Mouse (Mus musculus) heart, postnatal 0 days (tissue): Measurements from ENCODE around the gene Adamts3. TPM values are rescaled to one million over a fixed set of nuclear protein-coding genes. Genes with fewer than 3 reads are reported as not detected.
A peak's percentile ranks its signal among the peaks of the same experiment; 100 is the strongest.

Experiments
- ATAC-seq: fragments of 200-750 bp; cut with Nextera tagmentation; 2 replicates; pipeline ENCODE4 v1.8.0; 2017; ENCODE audit warnings: low read depth, moderate number of reproducible peaks, moderate library complexity; ENCODE audit not compliant: insufficient read depth
- DNase-seq: peaks from one replicate; pipeline ENCODE4 v3.0.0-alpha.2; 2016; ENCODE audit warnings: low spot score
- H3K27ac ChIP-seq: fragments of 300-500 bp; sonication (generic); 2 replicates; pipeline ENCODE4 v1.5.1; 2014; ENCODE audit warnings: low read depth, mild to moderate bottlenecking
- H3K27me3 ChIP-seq: fragments of 300-500 bp; sonication (generic); 2 replicates; pipeline ENCODE4 v1.6.1; 2014; ENCODE audit warnings: low read length, mixed read lengths; ENCODE audit not compliant: control insufficient read depth, insufficient read depth
- H3K36me3 ChIP-seq: fragments of 300-500 bp; sonication (generic); replicated peaks from 2 replicates; pipeline ENCODE4 v1.6.1; 2014; ENCODE audit warnings: low read length, mixed read lengths; ENCODE audit not compliant: control insufficient read depth, insufficient read depth
- H3K4me1 ChIP-seq: fragments of 300-500 bp; sonication (generic); 2 replicates; pipeline ENCODE4 v1.6.1; 2014; ENCODE audit warnings: antibody characterized with exemption; ENCODE audit not compliant: control insufficient read depth, insufficient read depth
- H3K4me2 ChIP-seq: fragments of 300-500 bp; sonication (generic); 2 replicates; pipeline ENCODE4 v1.6.1; 2014; ENCODE audit warnings: low read depth, mild to moderate bottlenecking, low read length, moderate library complexity
- H3K4me3 ChIP-seq: fragments of 300-500 bp; sonication (generic); 2 replicates; pipeline ENCODE4 v1.5.1; 2014; ENCODE audit warnings: low read depth, low read length
- H3K9ac ChIP-seq: fragments of 300-500 bp; sonication (generic); replicated peaks from 2 replicates; pipeline ENCODE4 v1.6.1; 2014; ENCODE audit warnings: low read depth, low read length, mixed read lengths
- H3K9me3 ChIP-seq: fragments of 300-500 bp; sonication (generic); replicated peaks from 2 replicates; pipeline ENCODE4 v1.6.1; 2016; ENCODE audit warnings: low read length; ENCODE audit not compliant: control insufficient read depth
- CTCF ChIP-seq: IDR thresholded peaks from 2 replicates; pipeline ENCODE4 v1.5.1; 2016; ENCODE audit warnings: antibody characterized with exemption, control low read depth, low read depth
- EP300 ChIP-seq: IDR thresholded peaks from 2 replicates; pipeline ENCODE4 v1.6.1; 2016; ENCODE audit warnings: antibody characterized with exemption, low read depth
- WGBS: fragments of 180-500 bp; shearing (Covaris S2); extraction: QIAGEN DNeasy Blood & Tissue Kit; methylation state at CpG from one replicate; pipeline ENCODE4 v1.1.7; 2014; 5-methylcytosine and 5-hydroxymethylcytosine counted together
- polyA plus RNA-seq: library from polyadenylated mRNA; unstranded; fragments of >200 nt; fragmentation: Nextera tagmentation; extraction: Ambion mirVana; gene quantifications from 2 replicates; pipeline ENCODE4 v1.2.1, GENCODE M21; 2015
- total RNA-seq: library from RNA; depleted of rRNA; stranded (reverse); fragments of >200 nt; gene quantifications from 2 replicates; pipeline ENCODE4 v1.2.3, GENCODE M21; 2014; ENCODE audit warnings: low replicate concordance

Adamts3 gene
- total and polyA plus RNA-seq, 2 experiments from 2014 or later: 3.8 to 8.9 TPM

DNA sequence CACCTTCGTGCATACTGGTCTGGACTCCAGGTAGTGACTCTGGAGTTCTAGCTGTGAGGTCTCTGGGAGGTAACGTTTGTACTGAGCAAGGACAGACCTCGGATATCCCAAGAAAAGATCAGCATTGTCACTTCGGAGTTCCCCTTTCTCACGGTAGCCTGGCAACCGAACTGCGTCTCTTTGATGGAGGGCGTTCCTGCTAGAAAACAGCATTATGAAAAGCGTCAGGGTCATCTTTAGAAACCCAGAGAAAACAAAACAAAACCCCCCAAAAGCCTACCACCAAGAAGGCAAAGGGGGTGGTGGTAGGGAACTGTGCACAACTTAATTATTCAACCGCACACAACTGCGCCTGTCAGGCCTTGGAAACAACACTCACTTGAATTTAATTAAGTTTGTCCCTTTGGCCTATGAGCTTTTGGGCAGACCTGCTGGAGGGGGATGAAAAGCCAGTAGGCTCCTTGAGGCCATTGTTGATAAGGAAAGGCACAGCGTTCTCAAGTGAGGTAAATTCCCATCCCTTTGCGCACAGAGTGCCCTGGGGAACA is 23.8 kb upstream of the Adamts3 start:
- no peak overlapping the region for H3K27ac ChIP-seq
- H3K9ac ChIP-seq: no peak overlapping the region
- no peak overlapping the region for H3K4me2 ChIP-seq
- no peak overlapping the region for H3K4me3 ChIP-seq
- TF ChIP-seq CTCF: no peak
- TF ChIP-seq EP300: no peak
- DNase-seq: no peak
- no peaks in the 10 kb centered on the region for H3K27me3 ChIP-seq
- no peaks in the 10 kb centered on the region for H3K36me3 ChIP-seq
- 77% methylated on average over 13 of the region's 13 CpGs for WGBS
- no peaks in the 10 kb centered on the region for H3K9me3 ChIP-seq
- no peak for ATAC-seq
- no peaks in the 10 kb centered on the region for H3K4me1 ChIP-seq

DNA sequence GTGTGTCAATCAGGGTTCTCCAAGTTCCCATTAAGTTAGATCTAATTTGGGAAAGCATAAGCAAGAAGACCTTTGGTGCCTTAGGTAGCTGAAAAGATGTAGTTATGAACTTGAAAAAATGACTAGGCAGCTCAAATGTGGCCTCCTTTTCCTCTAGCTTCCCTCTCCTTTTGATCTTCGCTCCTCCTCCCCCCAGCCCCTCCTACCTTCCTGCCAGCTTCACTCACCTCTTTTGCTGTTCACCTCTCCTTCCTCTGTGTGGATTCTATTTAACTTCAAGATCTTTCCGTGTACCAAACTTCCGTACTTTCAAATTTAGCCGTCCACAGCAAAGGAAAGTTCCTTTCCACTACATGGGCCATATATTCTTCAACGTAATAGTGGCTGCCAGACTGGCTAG is 17.9 kb upstream of the Adamts3 start:
- no peak overlapping the region for H3K27ac ChIP-seq
- H3K4me1 ChIP-seq: peaks cover 4% of the 10 kb centered on the region; the same call in 1 of the 2 replicates
- no peak overlapping the region for H3K4me2 ChIP-seq
- H3K36me3 ChIP-seq: no peaks in the 10 kb centered on the region
- H3K9ac ChIP-seq: no peak overlapping the region
- H3K4me3 ChIP-seq: no peak overlapping the region
- H3K27me3 ChIP-seq: no peaks in the 10 kb centered on the region
- ATAC-seq (no peak), DNase-seq (no peak)
- no peaks in the 10 kb centered on the region for H3K9me3 ChIP-seq
- TF ChIP-seq EP300 (no peak), CTCF (no peak)
- 82% methylated on average over 5 of the region's 5 CpGs for WGBS

DNA sequence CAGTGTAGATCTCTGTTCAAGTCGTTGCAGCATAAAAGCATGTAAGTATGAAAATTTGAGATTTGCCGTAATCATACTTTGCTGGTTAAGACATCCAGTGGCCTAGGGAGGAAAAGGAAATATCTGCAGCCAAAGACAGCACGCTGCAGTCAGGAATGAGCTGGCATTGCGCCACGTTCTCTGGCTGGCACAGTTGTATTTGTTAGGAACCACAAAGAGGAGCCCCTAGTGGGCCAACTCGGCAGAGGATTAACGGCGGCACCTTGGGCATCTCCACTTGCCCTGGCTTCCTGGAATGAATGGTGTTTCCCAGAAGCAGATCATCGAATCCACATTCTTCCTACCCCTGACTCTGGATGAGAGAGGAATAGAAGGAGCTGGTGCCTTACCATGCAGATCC is 14.4 kb upstream of the Adamts3 start:
- no peak overlapping the region for H3K4me3 ChIP-seq
- peak overlapping the region; percentile 37; the same call in 1 of the 2 replicates for H3K4me2 ChIP-seq
- H3K4me1 ChIP-seq: peaks cover 4% of the 10 kb centered on the region; the same call in 1 of the 2 replicates
- TF ChIP-seq EP300 (no peak), CTCF (peak; percentile 38)
- DNase-seq: peak; percentile 67
- no peak overlapping the region for H3K27ac ChIP-seq
- no peaks in the 10 kb centered on the region for H3K36me3 ChIP-seq
- no peak overlapping the region for H3K9ac ChIP-seq
- no peaks in the 10 kb centered on the region for H3K27me3 ChIP-seq
- peak; percentile 73 for ATAC-seq
- 20% methylated on average over 9 of the region's 9 CpGs for WGBS
- H3K9me3 ChIP-seq: no peaks in the 10 kb centered on the region

DNA sequence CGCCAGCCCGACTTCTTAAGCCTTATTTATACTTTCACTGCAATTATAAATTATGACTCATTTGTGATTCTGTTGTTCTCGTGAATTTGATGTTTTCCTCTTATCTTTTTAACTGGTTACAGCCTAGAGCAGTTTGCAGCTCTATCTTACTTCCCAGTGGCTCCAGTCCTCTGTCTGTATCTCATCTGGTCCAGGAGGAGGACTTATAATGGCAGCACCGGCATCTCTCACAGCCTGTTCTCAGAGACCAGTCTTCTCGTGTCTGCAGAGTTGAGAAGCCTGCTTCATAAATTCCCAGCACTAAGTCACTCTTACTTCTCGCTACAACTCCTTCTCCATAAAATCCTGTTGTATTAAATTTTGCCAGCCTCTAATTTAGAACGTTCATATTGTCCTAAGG is 12.4 kb upstream of the Adamts3 start:
- H3K9me3 ChIP-seq: no peaks in the 10 kb centered on the region
- no peak for DNase-seq
- H3K36me3 ChIP-seq: no peaks in the 10 kb centered on the region
- ATAC-seq: no peak
- TF ChIP-seq EP300 (no peak), CTCF (no peak)
- no peaks in the 10 kb centered on the region for H3K27me3 ChIP-seq
- H3K4me3 ChIP-seq: no peak overlapping the region
- H3K9ac ChIP-seq: no peak overlapping the region
- H3K4me1 ChIP-seq: peaks cover 4% of the 10 kb centered on the region; the same call in 1 of the 2 replicates
- H3K27ac ChIP-seq: no peak overlapping the region
- no peak overlapping the region for H3K4me2 ChIP-seq
- 74% methylated on average over 7 of the region's 7 CpGs for WGBS

DNA sequence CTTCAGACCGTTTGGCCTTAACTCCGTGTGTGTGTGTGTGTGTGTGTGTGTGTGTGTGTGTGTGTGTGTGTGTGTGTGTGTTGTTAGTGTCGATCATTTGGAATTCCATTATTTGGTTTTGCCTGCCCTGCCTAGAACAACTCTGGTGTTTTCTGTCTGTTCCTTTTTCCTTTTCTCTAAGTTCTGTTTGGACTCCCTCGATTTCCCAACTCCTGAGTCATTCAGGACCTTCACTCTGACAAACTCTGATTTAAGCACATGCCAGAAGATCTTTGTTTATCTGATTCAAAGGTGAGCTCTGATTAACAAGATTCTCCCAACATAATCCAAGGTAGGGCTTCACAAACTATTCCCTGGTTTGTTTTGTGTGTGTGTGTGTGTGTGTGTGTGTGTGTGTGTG is 1.9 kb upstream of the Adamts3 start:
- H3K9ac ChIP-seq: no peak overlapping the region
- 68% methylated on average over 4 of the region's 4 CpGs for WGBS
- peaks cover 3% of the 10 kb centered on the region for H3K4me1 ChIP-seq
- H3K27me3 ChIP-seq: 0 out of 2 replicates have a peak, but pooled peaks cover 3% of the 10 kb centered on the region
- no peak overlapping the region for H3K4me3 ChIP-seq
- ATAC-seq (no peak), DNase-seq (no peak)
- H3K36me3 ChIP-seq: no peaks in the 10 kb centered on the region
- H3K27ac ChIP-seq: no peak overlapping the region
- no peak for TF ChIP-seq EP300
- no peak for TF ChIP-seq CTCF
- H3K9me3 ChIP-seq: no peaks in the 10 kb centered on the region
- H3K4me2 ChIP-seq: no peak overlapping the region

DNA sequence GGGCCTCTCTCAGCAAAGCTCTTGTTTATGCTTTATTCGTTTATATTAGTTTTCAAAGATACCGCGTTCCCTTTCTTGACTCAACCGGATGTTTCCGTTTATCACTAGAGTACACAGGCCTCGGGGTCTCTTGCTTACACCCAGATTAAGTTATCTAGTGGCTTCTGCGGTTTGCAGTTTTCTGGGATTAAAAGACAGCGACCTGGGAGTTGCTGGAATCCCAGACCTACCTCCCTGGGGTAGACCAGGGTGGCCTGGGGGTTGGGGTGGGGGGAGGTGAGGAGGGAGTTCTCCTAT is 722 bp upstream of the Adamts3 start:
- H3K4me1 ChIP-seq: peaks cover 3% of the 10 kb centered on the region
- no peak for TF ChIP-seq CTCF
- TF ChIP-seq EP300: no peak
- 0 out of 2 replicates have a peak, but pooled peaks cover 3% of the 10 kb centered on the region for H3K27me3 ChIP-seq
- H3K36me3 ChIP-seq: no peaks in the 10 kb centered on the region
- H3K4me3 ChIP-seq: peak overlapping the region; percentile 94
- no peaks in the 10 kb centered on the region for H3K9me3 ChIP-seq
- 20% methylated on average over 8 of the region's 8 CpGs for WGBS
- H3K4me2 ChIP-seq: peak overlapping the region; percentile 100
- ATAC-seq (no peak), DNase-seq (no peak)
- H3K27ac ChIP-seq: no peak overlapping the region
- H3K9ac ChIP-seq: no peak overlapping the region
